Mouse (Mus musculus): Measurements from ENCODE around the gene Gm3532. TPM values are rescaled to one million over a fixed set of nuclear protein-coding genes. Genes with fewer than 3 reads are reported as not detected.
"Not testable (repeated sequence)": the region's sequence is repeated elsewhere in the genome, so short reads cannot be mapped to it uniquely, and the experiment has no call there.

Gene Gm3532
- not detected for total RNA-seq (2021)

- not testable (repeated sequence) for DNase-seq (ENCODE audit: low spot score)
These were observed at the start of gene Gm3532 for GRCm38 (mm10) chr14:5538196-5538595. TSS of gene Gm3532 (plus strand) at chr14:5538496.

GRCm38 (mm10) chr14:5501374-5501773, 36.9 kb upstream of the Gm3532 start, which contains the start of gene Gm3488:
TSS of gene Gm3488 (plus strand) at chr14:5501674.
- intact Hi-C loops (cut with DNase I); DNase-seq (ENCODE audit: low spot score): not testable (repeated sequence)

More at GRCm38 (mm10) chr14:5538196-5538595, at the start of gene Gm3532:
- intact Hi-C loops (cut with DNase I): not testable (repeated sequence)

Other genes starting within 250 kb of the Gm3532 start
- not detected for gene Gm3542, start 203.6 kb upstream of the Gm3532 start, total RNA-seq (2021)
- gene Gm3500, start 149.4 kb upstream of the Gm3532 start, total RNA-seq (2021): not detected
- under 1 TPM; 0.31 to 0.65 TPM for gene Gm3194, start 83.0 kb upstream of the Gm3532 start, total RNA-seq (2021)
- gene Gm8246, start 60.7 kb upstream of the Gm3532 start, total RNA-seq (2021): not detected
- gene Gm3187, start 54.3 kb upstream of the Gm3532 start, total RNA-seq (2021): not detected
- gene Gm3488, start 36.8 kb upstream of the Gm3532 start, total RNA-seq (2021): under 1 TPM; 0.31 to 0.39 TPM
- not detected for gene Gm8265, start 94.5 kb downstream of the Gm3532 start, total RNA-seq (2021)
- gene Gm9603, start 149.0 kb downstream of the Gm3532 start, total RNA-seq (2021): not detected
- gene Gm3373, start 203.1 kb downstream of the Gm3532 start, total RNA-seq (2021): under 1 TPM in 1 of 2 experiments, not detected in 1; 0.20 TPM